Mouse (Mus musculus) brain, embryonic 14.5 days (tissue): ENCODE measurements around the gene Armcx3. TPM values are rescaled to one million over a fixed set of nuclear protein-coding genes. Genes with fewer than 3 reads are reported as not detected.
"Not testable (repeated sequence)": the region's sequence is repeated elsewhere in the genome, so short reads cannot be mapped to it uniquely, and the experiment has no call there.

Experiments
- DNase-seq: peaks from one replicate; pipeline ENCODE4 v3.0.0-alpha.2; 2011; ENCODE audit warnings: low read depth
- CTCF ChIP-seq: fragments of 200-500 bp; IDR thresholded peaks from 2 replicates; pipeline ENCODE4 v1.5.1; 2012; ENCODE audit warnings: inconsistent platforms, mild to moderate bottlenecking, moderate library complexity, borderline replicate concordance; ENCODE audit not compliant: insufficient read depth, insufficient read length; ENCODE audit errors: extremely low read depth
- POLR2A ChIP-seq: fragments of 200-500 bp; IDR thresholded peaks from 2 replicates; pipeline ENCODE4 v1.6.1; 2012; ENCODE audit warnings: mild to moderate bottlenecking, inconsistent platforms, borderline replicate concordance; ENCODE audit not compliant: poor library complexity, insufficient read depth, insufficient read length, severe bottlenecking; ENCODE audit errors: extremely low read depth
- polyA plus RNA-seq: library from polyadenylated mRNA; depleted of rRNA; stranded (reverse); fragments of >200 nt; gene quantifications from 2 replicates; pipeline ENCODE4 v1.2.3, GENCODE M21; 2012; rRNA removed

The Armcx3 gene
- 41.3 TPM in 2 replicates for polyA plus RNA-seq

- peak; percentile 92 for DNase-seq
- TF ChIP-seq POLR2A (no peak), CTCF (no peak)
These were observed at the start of gene Armcx3 for GRCm38 (mm10) chrX:134756434-134757292. Armcx3 (plus strand) TSS chrX:134756595.

DNA sequence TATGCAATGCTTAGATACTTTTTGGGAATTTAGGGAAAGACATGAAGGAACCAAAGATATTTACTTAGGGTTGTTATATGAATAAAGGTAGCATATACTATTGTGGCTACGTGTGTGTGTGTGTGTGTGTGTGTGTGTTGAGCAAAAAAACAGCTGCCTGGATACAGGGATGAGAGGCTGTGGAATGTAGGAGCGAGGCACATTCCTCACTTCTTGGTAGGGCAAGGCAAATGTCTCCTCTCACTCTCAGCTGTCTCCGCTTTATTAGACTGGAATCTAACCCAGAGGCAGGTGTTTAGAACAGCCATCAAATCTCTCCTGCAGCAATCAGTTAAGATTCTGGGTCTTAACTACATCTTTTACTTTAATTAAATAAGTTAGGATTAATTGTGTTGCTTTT is 39.5 kb upstream of the Armcx3 start:
- peak; percentile 35 for DNase-seq
- TF ChIP-seq POLR2A: no peak
- TF ChIP-seq CTCF: no peak

DNA sequence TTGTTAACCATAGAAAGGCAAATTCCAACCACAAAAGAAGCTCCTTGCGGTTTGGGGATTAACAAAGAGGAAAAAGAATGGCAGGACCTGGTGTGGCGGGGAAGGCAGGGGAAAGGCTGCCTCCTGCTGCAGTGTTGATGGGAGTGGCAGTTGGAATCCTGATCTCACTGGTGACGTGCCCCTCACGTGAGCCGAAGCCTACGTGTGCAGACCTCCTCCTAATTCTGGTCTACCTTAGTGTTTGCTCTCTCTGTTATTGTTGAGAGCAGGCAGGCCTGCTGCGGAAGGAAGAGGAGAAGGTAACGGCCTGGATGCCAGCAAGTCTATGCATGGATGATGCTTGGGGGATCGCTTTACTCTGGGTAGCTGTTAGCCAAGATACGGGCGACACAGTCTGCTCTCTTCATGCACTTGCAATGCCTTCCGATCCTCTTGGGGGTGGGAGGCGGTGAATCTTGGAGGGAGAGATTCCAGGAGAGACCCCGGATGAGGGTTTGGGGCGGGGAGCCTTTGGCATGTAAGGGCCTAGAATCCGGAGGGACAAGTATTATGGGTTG is 38.6 kb upstream of the Armcx3 start, which contains the start of gene Armcx1:
Armcx1 (plus strand) TSS at position 212 of the 557 bp plus-strand sequence.
- peak; percentile 95 for DNase-seq
- TF ChIP-seq POLR2A (peak; percentile 79; the same call in 1 of the 2 replicates), CTCF (no peak)

- DNase-seq: peak; percentile 91
- TF ChIP-seq POLR2A: 0 out of 2 replicates have a peak, but pooled peaks have one; percentile 10
- TF ChIP-seq CTCF: no peak
These were observed 37.9 kb upstream of the Armcx3 start for GRCm38 (mm10) chrX:134718524-134718923.

- DNase-seq: not testable (repeated sequence)
These were observed 32.6 kb upstream of the Armcx3 start for GRCm38 (mm10) chrX:134723762-134724161.

DNA sequence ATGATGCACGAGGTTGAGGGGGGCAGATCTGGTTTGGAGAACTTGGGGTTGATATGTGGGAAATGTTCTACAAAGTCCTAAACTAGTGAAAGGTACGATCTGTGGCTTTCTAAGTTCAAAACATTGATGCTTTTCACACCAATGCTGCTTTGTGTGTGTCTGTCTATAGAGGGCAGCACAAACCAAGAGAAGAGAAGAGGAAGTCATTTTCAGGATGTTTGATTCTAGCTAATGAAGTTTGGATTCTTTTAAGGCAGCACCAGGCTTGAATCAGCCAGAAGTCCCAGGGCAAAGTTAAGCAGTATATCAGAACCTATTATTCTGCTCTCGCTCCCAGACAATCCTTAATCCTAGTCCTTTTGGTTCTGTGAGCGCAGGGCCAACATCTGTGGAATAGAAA is 26.6 kb upstream of the Armcx3 start:
- DNase-seq: peak; percentile 59
- TF ChIP-seq POLR2A (no peak), CTCF (peak; percentile 29; the same call in 1 of the 2 replicates)

DNA sequence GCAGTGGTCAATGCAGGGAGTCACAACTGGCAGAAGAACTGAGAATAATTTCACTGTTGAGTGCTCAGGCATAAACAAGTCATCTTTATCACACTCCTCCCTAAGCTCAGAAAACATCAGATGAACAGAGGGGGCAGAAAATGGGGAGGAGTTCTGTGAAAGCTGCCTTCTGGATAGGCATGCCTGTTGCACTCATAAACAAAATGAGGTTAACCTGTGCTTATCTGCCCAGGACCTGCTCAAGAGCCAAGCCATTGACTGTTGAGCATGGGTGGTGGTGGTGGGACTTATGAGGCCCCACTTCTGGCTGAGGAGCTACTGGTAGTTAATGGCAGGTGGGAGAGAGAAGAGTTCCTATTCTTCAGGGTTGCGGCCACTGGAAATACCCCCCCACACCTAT is 18.6 kb upstream of the Armcx3 start:
- no peak for DNase-seq
- TF ChIP-seq CTCF (no peak), POLR2A (no peak)

- TF ChIP-seq POLR2A (no peak), CTCF (no peak)
- DNase-seq: no peak
These were observed 17.2 kb upstream of the Armcx3 start for GRCm38 (mm10) chrX:134739160-134739559.

DNA sequence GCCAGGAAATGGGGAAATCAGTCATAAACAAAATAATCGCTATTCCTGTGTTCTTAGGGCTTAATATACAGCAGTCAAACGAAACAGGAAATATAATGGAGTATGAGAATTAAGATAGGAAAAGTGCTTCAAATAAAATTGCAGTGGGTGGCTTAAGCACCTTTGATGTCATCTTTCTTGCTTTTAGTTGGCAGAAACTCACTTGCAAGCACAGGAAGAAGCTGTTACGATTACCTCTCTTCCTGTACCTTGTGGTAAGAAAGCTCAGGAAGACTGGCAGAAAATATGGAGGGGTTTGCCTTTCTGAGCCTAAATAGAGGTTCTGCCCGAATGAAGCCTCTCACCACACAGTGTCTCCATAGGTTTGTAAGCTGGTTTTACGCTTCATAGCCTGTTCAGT is 14.5 kb upstream of the Armcx3 start:
- TF ChIP-seq CTCF (no peak), POLR2A (no peak)
- no peak for DNase-seq

GRCm38 (mm10) chrX:134746459-134746858 is 9.9 kb upstream of the Armcx3 start:
- peak; percentile 73 for DNase-seq
- peak; percentile 65 for TF ChIP-seq CTCF
- TF ChIP-seq POLR2A: no peak

DNA sequence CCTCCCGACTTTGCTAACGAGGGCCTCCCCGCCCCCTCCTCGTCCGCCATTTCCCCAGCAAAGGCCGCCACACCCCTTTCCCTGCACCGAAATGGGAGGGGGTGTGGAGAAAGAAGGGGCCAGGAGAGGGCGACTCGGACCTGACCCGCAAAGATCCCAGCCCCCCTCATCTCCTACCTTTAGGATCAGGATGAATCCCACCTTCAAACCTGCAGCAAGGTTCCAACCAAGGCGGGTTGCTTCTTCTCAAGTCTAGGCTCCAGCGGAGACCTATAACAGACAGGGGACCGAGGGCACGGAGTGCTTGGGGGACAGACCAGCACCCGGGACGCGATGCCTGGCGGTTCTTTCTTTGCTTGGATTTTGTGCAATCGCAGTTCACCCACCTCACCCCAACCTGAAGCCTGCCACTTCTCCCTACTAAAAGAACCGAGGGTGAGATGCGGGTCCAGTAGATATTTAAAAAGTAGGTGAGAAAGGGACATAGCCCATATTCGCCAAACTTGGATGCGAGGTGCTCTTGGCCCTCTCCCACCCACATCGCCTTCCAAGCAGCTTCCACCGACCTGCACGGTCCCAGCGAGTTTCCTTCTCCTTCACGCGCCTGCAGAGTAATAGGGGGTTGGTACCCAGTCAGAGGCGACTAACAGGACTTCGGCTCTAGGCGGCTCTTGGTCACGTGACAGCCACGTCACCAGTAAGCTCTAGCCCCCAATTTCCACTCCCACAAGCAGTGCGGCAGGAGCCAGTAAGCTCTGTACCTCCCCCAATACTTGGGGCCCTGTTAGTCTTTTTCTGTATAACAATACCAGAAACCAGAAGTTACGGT is 5.4 kb upstream of the Armcx3 start, which contains the start of gene Armcx6:
Armcx6 (minus strand) TSS at position 654 of the 829 bp plus-strand sequence.
- no peak for TF ChIP-seq CTCF
- TF ChIP-seq POLR2A: peak; percentile 6; the same call in 1 of the 2 replicates
- DNase-seq: peak; percentile 96
